Mouse (Mus musculus) megakaryocyte, embryonic 14.5 days (primary cell): Measurements from ENCODE around the gene Fam71a.

Source experiments
- FLI1 ChIP-seq: IDR thresholded peaks from 2 replicates; pipeline ENCODE4 v1.6.1; 2012; ENCODE audit warnings: low read length, inconsistent platforms, mixed read lengths
- GATA1 ChIP-seq: IDR thresholded peaks from 3 replicates; pipeline ENCODE4 v1.6.1; 2012; ENCODE audit warnings: mixed read lengths, low read length, inconsistent platforms, borderline replicate concordance

DNA sequence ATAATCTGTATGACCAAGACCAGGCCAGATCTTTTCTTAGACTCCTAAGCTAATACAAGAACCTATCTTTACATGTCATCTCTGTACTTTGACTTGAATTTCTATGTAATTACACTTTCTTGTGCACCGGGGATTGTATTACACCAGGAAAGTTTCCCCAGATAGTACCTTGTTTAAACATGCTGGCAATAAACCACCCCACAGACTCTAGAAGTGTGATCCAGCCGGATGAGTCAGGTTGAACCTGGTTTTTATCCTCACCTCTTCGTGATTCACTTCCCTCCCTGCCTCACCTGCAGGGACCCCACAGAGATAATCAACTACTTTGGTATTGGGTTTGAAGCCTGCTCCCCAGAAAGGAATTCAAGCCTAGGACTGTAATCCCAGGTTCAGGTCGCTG lies 29.2 kb downstream of the Fam71a start:
- no peak for TF ChIP-seq GATA1
- no peak for TF ChIP-seq FLI1
